Mouse (Mus musculus) limb, embryonic 10.5 days (tissue): ENCODE measurements at regions not wholly inside any gene's neighbourhood (a gene's known extent, or its start where the extent isn't known, plus 50 kb on each side); places are given as distances from the start of the nearest gene placed in this dataset.

Experiments
- DNase-seq: peaks from one replicate; pipeline ENCODE4 v3.0.0-alpha.2; 2017; ENCODE audit warnings: low spot score
- H3K27ac ChIP-seq: fragments of 300-500 bp; sonication (generic); 2 replicates; pipeline ENCODE4 v1.5.1; 2016; ENCODE audit warnings: mild to moderate bottlenecking
- H3K27me3 ChIP-seq: fragments of 300-500 bp; sonication (generic); 2 replicates; pipeline ENCODE4 v1.6.1; 2016; ENCODE audit warnings: low read depth, mild to moderate bottlenecking; ENCODE audit not compliant: poor library complexity, severe bottlenecking
- H3K36me3 ChIP-seq: fragments of 300-500 bp; sonication (generic); 2 replicates; pipeline ENCODE4 v1.6.1; 2016; ENCODE audit warnings: mild to moderate bottlenecking, moderate library complexity
- H3K4me1 ChIP-seq: fragments of 300-500 bp; sonication (generic); 2 replicates; pipeline ENCODE4 v1.6.1; 2016
- H3K4me3 ChIP-seq: fragments of 300-500 bp; sonication (generic); 2 replicates; pipeline ENCODE4 v1.5.1; 2016; ENCODE audit warnings: mild to moderate bottlenecking, moderate library complexity
- H3K9me3 ChIP-seq: fragments of 300-500 bp; sonication (generic); replicated peaks from 2 replicates; pipeline ENCODE4 v1.6.1; 2016; ENCODE audit warnings: mild to moderate bottlenecking
- WGBS: fragments of 180-500 bp; shearing (Covaris S2); methylation state at CpG from one replicate; pipeline ENCODE4 v1.1.7; 2016; 5-methylcytosine and 5-hydroxymethylcytosine counted together

- WGBS: 62% methylated on average over 12 of the region's 13 CpGs
- Histone ChIP-seq H3K27me3 (peaks cover 66% of the 10 kb centered on the region), H3K4me3 (no peak overlapping the region), H3K36me3 (no peaks in the 10 kb centered on the region), H3K9me3 (no peaks in the 10 kb centered on the region), H3K27ac (no peak overlapping the region), H3K4me1 (peaks cover 5% of the 10 kb centered on the region)
- DNase-seq: no peak
Measured at GRCm38 (mm10) chr13:72691783-72692729, 63.4 kb downstream of the Irx2 start.

DNA sequence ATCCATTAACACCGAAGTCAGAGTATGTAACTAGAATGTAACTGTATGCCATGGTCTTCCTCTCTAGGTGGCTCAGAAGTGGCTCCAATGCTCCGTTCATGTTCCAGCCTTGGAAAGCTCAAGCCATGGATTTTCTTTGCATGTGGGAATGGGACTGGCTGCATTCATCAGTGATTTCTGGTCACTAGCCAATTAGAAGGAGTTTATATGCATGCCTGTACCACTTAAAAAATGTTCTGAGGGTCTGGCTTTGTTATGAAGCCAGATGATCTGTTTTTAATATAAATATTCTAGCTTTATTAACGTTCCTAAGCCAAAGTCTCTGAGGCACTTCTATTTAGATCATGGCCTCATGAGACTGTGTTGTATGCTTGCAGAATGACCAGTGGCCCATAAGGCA lies 78.8 kb downstream of the Irx2 start:
- Histone ChIP-seq H3K27me3 (peaks cover 49% of the 10 kb centered on the region; the same call in 1 of the 2 replicates), H3K4me1 (peaks cover 7% of the 10 kb centered on the region; the same call in 1 of the 2 replicates), H3K4me3 (no peak overlapping the region), H3K36me3 (no peaks in the 10 kb centered on the region), H3K27ac (no peak overlapping the region), H3K9me3 (no peaks in the 10 kb centered on the region)
- 86% methylated on average over 3 of the region's 3 CpGs for WGBS
- no peak for DNase-seq

DNA sequence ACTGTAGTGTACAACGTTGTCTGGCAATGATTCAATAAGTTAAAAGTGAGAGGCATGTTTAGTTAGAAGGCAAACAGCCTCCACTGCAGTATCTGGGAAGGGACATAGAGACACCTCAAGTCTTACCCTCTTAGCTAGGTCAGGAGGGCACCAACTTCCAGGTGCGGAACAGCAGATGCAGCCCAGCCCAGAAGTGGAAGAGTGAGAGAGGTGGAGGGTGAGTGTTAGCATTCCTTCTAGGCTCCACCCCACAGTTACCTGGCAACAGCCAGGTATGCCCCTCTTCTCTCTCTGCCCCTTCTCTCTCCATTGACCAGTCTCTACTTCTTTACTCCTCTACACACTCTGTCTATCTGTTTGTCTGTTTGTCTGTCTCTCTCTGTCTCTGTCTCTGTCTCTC lies 80.1 kb downstream of the Irx2 start:
- WGBS: 80% methylated on average over 2 of the region's 2 CpGs
- Histone ChIP-seq H3K36me3 (no peaks in the 10 kb centered on the region), H3K27me3 (peaks cover 50% of the 10 kb centered on the region; the same call in 1 of the 2 replicates), H3K4me3 (no peak overlapping the region), H3K9me3 (no peaks in the 10 kb centered on the region), H3K4me1 (peaks cover 7% of the 10 kb centered on the region; the same call in 1 of the 2 replicates), H3K27ac (no peak overlapping the region)
- DNase-seq: no peak

- DNase-seq: no peak
- Histone ChIP-seq H3K4me1 (peaks cover 12% of the 10 kb centered on the region), H3K27me3 (peaks cover 50% of the 10 kb centered on the region; the same call in 1 of the 2 replicates), H3K4me3 (no peak overlapping the region), H3K27ac (no peak overlapping the region), H3K9me3 (no peaks in the 10 kb centered on the region), H3K36me3 (no peaks in the 10 kb centered on the region)
- 84% methylated on average over 5 of the region's 5 CpGs for WGBS
Measured at GRCm38 (mm10) chr13:72710051-72710450, 81.4 kb downstream of the Irx2 start.

DNA sequence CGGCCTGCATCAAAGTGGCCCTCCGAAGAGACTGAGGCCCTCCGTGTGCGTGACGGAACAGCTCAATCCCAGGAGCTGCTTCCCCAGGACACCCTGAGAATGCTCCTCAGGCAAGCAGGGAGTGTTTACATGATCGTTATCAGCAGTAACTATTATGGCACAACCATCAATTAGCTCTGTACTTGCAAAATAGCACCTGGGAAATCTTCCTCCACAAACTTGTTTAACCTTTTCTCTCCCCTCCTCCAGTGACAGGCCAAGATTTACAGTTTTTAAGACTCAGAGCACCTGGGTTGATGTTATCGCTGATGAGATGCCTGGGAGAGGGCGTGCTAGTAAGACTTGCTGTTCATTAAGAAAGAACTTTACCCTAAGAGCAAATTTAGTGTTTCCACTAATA lies 82.5 kb downstream of the Irx2 start:
- Histone ChIP-seq H3K4me3 (no peak overlapping the region), H3K9me3 (no peaks in the 10 kb centered on the region), H3K27ac (no peak overlapping the region), H3K36me3 (no peaks in the 10 kb centered on the region), H3K4me1 (peaks cover 18% of the 10 kb centered on the region), H3K27me3 (peaks cover 41% of the 10 kb centered on the region; the same call in 1 of the 2 replicates)
- no peak for DNase-seq
- WGBS: 35% methylated on average over 8 of the region's 8 CpGs

DNA sequence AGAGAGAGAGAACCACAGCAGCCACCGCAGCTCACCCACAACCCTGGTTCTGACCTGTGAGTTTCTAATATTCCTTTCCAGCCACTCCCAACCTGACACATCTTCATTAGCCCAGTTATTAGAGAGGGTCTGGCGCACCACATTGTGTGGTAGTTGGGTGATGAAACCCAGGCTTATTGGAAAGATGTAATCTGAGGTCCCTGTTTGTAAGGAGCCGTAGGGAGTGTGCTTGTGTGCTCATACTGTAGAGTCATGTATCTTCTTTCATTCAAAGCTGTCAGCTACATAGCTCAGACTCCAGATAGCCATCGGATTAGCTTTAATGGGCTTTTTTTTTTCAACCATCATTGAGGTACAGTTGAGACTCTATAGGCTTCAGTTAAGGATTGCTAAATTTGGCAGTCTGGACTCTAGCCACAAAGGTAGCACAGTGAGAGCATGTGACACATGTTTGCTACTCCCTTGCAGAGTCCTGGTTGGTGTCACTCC lies 83.3 kb downstream of the Irx2 start:
- no peak for DNase-seq

GRCm38 (mm10) chr13:72714793-72715192 lies 86.2 kb downstream of the Irx2 start:
- 46% methylated on average over 7 of the region's 7 CpGs for WGBS

More for the DNA sequence above, 83.3 kb downstream of the Irx2 start:
- no peaks in the 10 kb centered on the region for H3K9me3 ChIP-seq
- peaks cover 23% of the 10 kb centered on the region for H3K4me1 ChIP-seq
- H3K27me3 ChIP-seq: peaks cover 39% of the 10 kb centered on the region; the same call in 1 of the 2 replicates
- H3K27ac ChIP-seq: no peak overlapping the region
- no peak overlapping the region for H3K4me3 ChIP-seq
- H3K36me3 ChIP-seq: no peaks in the 10 kb centered on the region
- 77% methylated on average over 4 of the region's 4 CpGs for WGBS

DNA sequence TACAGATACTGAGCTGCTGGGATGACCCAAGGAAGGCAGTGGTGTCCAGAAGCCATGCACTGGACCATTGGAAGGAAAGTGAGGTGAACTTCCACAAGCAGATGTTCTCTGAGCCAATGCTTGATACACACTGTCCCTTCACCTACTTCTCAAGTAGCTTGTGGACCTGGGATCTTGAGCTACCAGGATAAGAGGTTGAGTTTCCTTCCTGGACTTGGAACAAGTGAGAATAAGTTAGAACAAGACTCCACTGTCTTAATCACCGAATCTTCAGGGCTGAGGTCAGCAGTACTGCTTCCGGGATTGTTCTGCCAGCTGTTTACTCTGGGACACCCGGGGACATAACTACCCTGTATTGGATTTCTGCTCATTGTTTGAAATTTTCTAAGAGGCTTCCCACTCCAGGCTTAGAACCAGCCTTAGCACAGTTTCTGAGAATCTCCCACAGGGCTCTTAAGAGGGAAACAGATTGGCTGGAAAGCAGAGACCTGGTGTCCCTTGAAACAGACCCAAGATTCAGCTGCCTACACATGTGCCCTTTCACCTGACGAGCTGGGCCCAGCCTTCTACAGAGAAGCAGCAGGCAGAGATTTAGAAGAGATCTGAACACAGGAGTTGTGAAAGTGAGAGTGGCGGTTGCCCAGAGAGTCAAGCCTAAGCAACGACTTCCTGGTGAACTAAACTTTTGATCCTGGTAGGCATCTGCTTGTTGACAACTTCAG lies 87.5 kb downstream of the Irx2 start:
- 55% methylated on average over 6 of the region's 6 CpGs for WGBS
- H3K9me3 ChIP-seq: no peaks in the 10 kb centered on the region
- peaks cover 40% of the 10 kb centered on the region; the same call in 1 of the 2 replicates for H3K27me3 ChIP-seq
- no peak overlapping the region for H3K27ac ChIP-seq
- no peak for DNase-seq
- peaks cover 16% of the 10 kb centered on the region for H3K4me1 ChIP-seq
- no peaks in the 10 kb centered on the region for H3K36me3 ChIP-seq
- H3K4me3 ChIP-seq: no peak overlapping the region

More at GRCm38 (mm10) chr13:72714793-72715192, 86.2 kb downstream of the Irx2 start:
- Histone ChIP-seq H3K27ac (no peak overlapping the region), H3K4me1 (peaks cover 23% of the 10 kb centered on the region), H3K4me3 (no peak overlapping the region), H3K36me3 (no peaks in the 10 kb centered on the region), H3K27me3 (peaks cover 31% of the 10 kb centered on the region; the same call in 1 of the 2 replicates), H3K9me3 (no peaks in the 10 kb centered on the region)
- DNase-seq: no peak

- no peak overlapping the region for H3K27ac ChIP-seq
- H3K9me3 ChIP-seq: no peaks in the 10 kb centered on the region
- DNase-seq: no peak
- WGBS: 50% methylated on average over 9 of the region's 9 CpGs
- H3K4me1 ChIP-seq: peaks cover 6% of the 10 kb centered on the region
- H3K36me3 ChIP-seq: no peaks in the 10 kb centered on the region
- H3K27me3 ChIP-seq: peaks cover 27% of the 10 kb centered on the region
- H3K4me3 ChIP-seq: no peak overlapping the region
Measured at GRCm38 (mm10) chr13:72727126-72727525, 98.5 kb downstream of the Irx2 start.

GRCm38 (mm10) chr13:72735916-72736315 lies 107.3 kb downstream of the Irx2 start:
- peaks cover 4% of the 10 kb centered on the region; the same call in 1 of the 2 replicates for H3K4me1 ChIP-seq
- no peak for DNase-seq
- H3K9me3 ChIP-seq: no peaks in the 10 kb centered on the region
- no peak overlapping the region for H3K27ac ChIP-seq
- WGBS: 76% methylated on average over 8 of the region's 8 CpGs
- peaks cover 71% of the 10 kb centered on the region for H3K27me3 ChIP-seq
- no peak overlapping the region for H3K4me3 ChIP-seq
- H3K36me3 ChIP-seq: no peaks in the 10 kb centered on the region

DNA sequence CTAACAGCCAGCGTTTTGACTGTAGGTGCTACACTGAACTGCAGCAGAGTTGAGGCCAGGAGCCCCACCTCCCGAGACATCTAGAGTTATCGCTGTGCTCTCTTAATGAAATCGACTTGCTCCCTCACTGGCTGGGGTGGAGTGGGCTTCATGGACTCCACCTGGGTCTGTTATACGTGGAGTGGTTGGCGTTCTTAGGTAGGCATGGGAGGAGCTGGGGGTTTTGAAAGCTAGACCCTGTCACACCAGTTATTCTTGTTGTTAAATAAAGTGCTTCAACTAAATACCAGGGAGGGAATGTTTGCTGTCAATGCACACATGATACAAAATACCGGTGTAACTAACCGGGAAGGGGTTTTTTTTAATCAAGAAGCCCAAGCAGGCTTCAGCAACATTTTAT lies 108.4 kb downstream of the Irx2 start:
- WGBS: 86% methylated on average over 8 of the region's 8 CpGs
- Histone ChIP-seq H3K36me3 (no peaks in the 10 kb centered on the region), H3K4me1 (peaks cover 4% of the 10 kb centered on the region; the same call in 1 of the 2 replicates), H3K4me3 (no peak overlapping the region), H3K27me3 (peaks cover 67% of the 10 kb centered on the region), H3K9me3 (no peaks in the 10 kb centered on the region), H3K27ac (no peak overlapping the region)
- no peak for DNase-seq

DNA sequence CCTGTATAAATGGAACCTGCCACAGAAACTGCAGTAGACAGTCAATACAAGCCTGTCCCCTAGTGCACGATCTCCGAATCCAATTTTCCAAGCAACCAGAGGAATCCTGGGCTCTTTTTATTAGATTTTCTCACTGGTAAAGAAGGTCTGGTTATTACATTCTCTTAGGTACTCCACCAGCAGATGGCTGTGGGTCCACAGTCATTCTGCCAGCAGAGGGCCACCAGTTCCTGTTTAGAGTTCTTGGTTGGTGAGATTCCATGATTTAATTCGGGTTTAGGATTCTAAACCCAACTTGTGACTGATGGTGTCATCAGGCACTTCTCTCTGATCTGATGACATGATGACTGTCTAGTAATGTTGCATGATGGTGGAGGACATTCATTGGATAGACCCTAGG lies 118.6 kb downstream of the Irx2 start:
- 88% methylated on average over 3 of the region's 3 CpGs for WGBS
- Histone ChIP-seq H3K4me3 (no peak overlapping the region), H3K27me3 (peaks cover 34% of the 10 kb centered on the region), H3K27ac (no peak overlapping the region), H3K36me3 (no peaks in the 10 kb centered on the region), H3K4me1 (no peaks in the 10 kb centered on the region), H3K9me3 (no peaks in the 10 kb centered on the region)
- no peak for DNase-seq

DNA sequence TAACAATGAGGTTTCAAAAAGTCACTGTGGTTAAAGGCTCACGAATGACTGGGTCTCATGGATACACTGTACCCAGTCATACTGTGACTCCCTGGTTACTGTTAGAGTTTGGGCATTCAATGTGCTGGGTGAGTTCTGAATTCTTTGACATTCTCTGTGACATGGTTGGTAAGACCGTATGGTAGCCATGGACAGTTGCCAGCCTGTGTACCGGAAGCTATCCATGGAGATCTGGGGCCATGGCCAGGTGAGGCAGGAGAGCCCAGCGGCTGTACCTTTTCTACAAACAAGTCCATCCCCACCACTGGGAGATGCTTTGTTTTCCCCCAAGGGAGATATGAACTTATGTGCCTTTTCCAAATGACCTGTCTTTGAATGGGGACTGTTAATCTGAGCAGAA lies 126.4 kb downstream of the Irx2 start:
- no peaks in the 10 kb centered on the region for H3K36me3 ChIP-seq
- no peaks in the 10 kb centered on the region for H3K4me1 ChIP-seq

More for the DNA sequence above, 126.4 kb downstream of the Irx2 start:
- Histone ChIP-seq H3K27me3 (peaks cover 19% of the 10 kb centered on the region; the same call in 1 of the 2 replicates), H3K4me3 (no peak overlapping the region), H3K27ac (no peak overlapping the region), H3K9me3 (no peaks in the 10 kb centered on the region)
- WGBS: 90% methylated on average over 4 of the region's 4 CpGs
- no peak for DNase-seq
